Mouse (Mus musculus) midbrain, embryonic 10.5 days (tissue): ENCODE measurements at regions not wholly inside any gene's neighbourhood (a gene's known extent, or its start where the extent isn't known, plus 50 kb on each side); places are given as distances from the start of the nearest gene placed in this dataset.
"Not testable (repeated sequence)": the region's sequence is repeated elsewhere in the genome, so short reads cannot be mapped to it uniquely, and the experiment has no call there.

Experiments used
- DNase-seq: peaks from one replicate; pipeline ENCODE4 v3.0.0-alpha.2; 2017; ENCODE audit warnings: low spot score
- H3K27ac ChIP-seq: fragments of 300-500 bp; sonication (generic); replicated peaks from 2 replicates; pipeline ENCODE4 v1.5.1; 2016; ENCODE audit warnings: mild to moderate bottlenecking
- H3K27me3 ChIP-seq: fragments of 300-500 bp; sonication (generic); 2 replicates; pipeline ENCODE4 v1.6.1; 2016; ENCODE audit warnings: low read depth, mild to moderate bottlenecking; ENCODE audit not compliant: poor library complexity, severe bottlenecking
- H3K36me3 ChIP-seq: fragments of 300-500 bp; sonication (generic); 2 replicates; pipeline ENCODE4 v1.6.1; 2016; ENCODE audit warnings: mild to moderate bottlenecking, moderate library complexity
- H3K4me1 ChIP-seq: fragments of 300-500 bp; sonication (generic); 2 replicates; pipeline ENCODE4 v1.6.1; 2016
- H3K4me3 ChIP-seq: fragments of 300-500 bp; sonication (generic); 2 replicates; pipeline ENCODE4 v1.5.1; 2016; ENCODE audit warnings: mild to moderate bottlenecking, moderate library complexity
- H3K9me3 ChIP-seq: fragments of 300-500 bp; sonication (generic); replicated peaks from 2 replicates; pipeline ENCODE4 v1.6.1; 2016; ENCODE audit warnings: mild to moderate bottlenecking
- WGBS: fragments of 180-500 bp; shearing (Covaris S2); methylation state at CpG from one replicate; pipeline ENCODE4 v1.1.7; 2016; 5-methylcytosine and 5-hydroxymethylcytosine counted together

DNA sequence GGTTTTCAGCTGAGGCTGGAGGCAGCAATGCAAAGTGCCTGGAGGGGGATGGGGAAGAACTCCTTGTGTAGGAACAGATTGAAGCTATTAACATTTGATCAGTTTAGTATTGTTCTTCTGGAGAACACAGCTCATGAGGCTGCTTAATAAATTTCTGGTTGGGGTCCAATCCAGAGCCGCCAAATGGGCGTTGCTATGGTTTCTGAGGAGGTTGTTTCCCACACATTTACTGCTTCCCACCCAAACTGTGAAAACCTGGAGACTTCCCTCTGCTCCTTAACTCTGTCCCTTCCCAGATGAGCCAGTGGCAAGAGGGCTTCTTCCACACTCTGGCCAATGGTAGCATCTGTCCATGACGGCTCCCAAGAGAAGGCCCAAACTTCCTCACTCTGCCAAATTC is 113.2 kb upstream of the Klf4 start:
- Histone ChIP-seq H3K9me3 (no peaks in the 10 kb centered on the region), H3K4me1 (peaks cover 4% of the 10 kb centered on the region), H3K27ac (no peak overlapping the region), H3K4me3 (no peak overlapping the region), H3K27me3 (peaks cover 21% of the 10 kb centered on the region), H3K36me3 (no peaks in the 10 kb centered on the region)
- WGBS = 79% methylated on average over 3 of the region's 3 CpGs
- DNase-seq = no peak

DNA sequence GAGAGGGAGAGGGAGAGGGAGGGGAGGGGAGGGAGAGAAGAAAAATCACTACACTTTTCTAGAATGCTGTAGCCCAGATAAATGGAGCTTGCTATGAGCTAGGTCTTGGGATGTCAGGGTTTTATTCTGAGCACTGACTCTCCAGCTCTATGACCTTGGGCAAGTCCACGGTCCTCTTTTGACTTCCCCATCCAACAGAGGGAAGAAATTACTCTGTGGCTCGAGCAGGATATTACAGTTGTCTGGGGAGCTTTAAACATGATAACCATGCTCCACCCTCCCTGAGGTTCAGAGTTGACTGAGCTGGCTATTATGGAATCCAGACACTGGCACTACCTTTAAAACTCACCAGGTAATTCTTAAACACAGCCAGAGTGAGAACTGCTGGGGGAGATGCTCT is 112.6 kb upstream of the Klf4 start:
- H3K36me3 ChIP-seq = no peaks in the 10 kb centered on the region
- H3K4me3 ChIP-seq = no peak overlapping the region
- no peak for DNase-seq
- H3K9me3 ChIP-seq = no peaks in the 10 kb centered on the region
- peaks cover 15% of the 10 kb centered on the region for H3K27me3 ChIP-seq
- H3K4me1 ChIP-seq = no peaks in the 10 kb centered on the region
- 83% methylated on average over 2 of the region's 2 CpGs for WGBS
- H3K27ac ChIP-seq = no peak overlapping the region

DNA sequence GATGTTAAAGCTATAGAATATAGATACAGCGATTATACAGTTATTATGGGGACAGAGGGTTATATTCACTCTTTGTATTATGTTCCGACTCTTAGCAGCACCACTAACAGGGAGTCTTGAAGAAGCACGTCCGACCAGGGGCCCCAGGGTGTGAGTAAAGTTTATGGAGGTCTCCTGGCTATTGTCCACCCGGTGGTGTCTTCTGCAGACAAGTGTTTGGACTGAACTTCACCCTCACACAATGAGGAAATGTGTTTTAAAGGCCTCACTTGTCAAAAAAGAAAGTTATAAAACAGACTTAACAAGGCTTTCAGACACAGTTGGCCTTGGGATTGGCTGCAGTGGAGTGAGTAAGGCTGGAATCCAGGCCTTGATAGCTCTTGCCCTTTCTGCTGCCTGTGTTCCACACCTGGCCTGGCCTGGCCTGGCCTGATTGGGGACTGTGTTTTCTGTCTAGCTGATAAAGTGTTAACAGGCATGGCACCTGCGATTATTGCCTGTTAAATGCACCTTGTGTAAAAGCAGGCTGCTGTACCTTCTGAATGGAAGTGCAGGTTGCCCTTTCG is 102.8 kb upstream of the Klf4 start:
- 86% methylated on average over 7 of the region's 7 CpGs for WGBS
- Histone ChIP-seq H3K4me3 (no peak overlapping the region), H3K27me3 (no peaks in the 10 kb centered on the region), H3K27ac (no peak overlapping the region), H3K4me1 (no peaks in the 10 kb centered on the region), H3K36me3 (no peaks in the 10 kb centered on the region), H3K9me3 (no peaks in the 10 kb centered on the region)
- DNase-seq = no peak

DNA sequence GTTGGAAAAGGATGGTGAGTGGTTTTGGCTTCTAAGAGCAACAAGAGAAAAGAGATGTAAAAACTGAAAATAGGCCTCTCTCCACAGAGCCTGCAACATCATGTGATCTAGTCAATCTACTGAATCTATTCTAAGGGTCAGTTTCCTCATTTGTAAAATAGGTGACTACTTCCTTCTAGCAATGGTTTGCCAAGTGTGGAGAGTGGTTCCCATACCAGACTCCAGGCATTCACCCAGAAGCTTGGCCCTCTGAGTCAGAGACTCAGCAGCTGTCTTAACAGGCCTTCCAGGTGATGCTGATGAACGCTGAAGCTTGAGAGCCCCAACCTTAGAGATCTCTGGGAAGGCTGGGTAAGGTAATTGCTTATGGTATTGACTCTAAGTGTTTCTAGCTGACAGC is 98.9 kb upstream of the Klf4 start:
- Histone ChIP-seq H3K4me3 (no peak overlapping the region), H3K36me3 (no peaks in the 10 kb centered on the region), H3K9me3 (no peaks in the 10 kb centered on the region), H3K27me3 (no peaks in the 10 kb centered on the region), H3K27ac (no peak overlapping the region), H3K4me1 (no peaks in the 10 kb centered on the region)
- WGBS = 89% methylated on average over 1 of the region's 1 CpGs
- no peak for DNase-seq

GRCm38 (mm10) chr4:55630215-55630614 is 97.9 kb upstream of the Klf4 start:
- 87% methylated on average over 4 of the region's 4 CpGs for WGBS
- not testable (repeated sequence) for H3K4me1 ChIP-seq, H3K36me3 ChIP-seq, H3K27me3 ChIP-seq, DNase-seq, H3K9me3 ChIP-seq, H3K27ac ChIP-seq, H3K4me3 ChIP-seq

- no peak overlapping the region for H3K4me3 ChIP-seq
- H3K4me1 ChIP-seq = no peaks in the 10 kb centered on the region
- no peaks in the 10 kb centered on the region for H3K9me3 ChIP-seq
- WGBS = 89% methylated on average over 9 of the region's 9 CpGs
- H3K36me3 ChIP-seq = no peaks in the 10 kb centered on the region
- peaks cover 9% of the 10 kb centered on the region; the same call in 1 of the 2 replicates for H3K27me3 ChIP-seq
- no peak overlapping the region for H3K27ac ChIP-seq
- DNase-seq = no peak
Observed at GRCm38 (mm10) chr4:55624779-55625178, 92.5 kb upstream of the Klf4 start.

GRCm38 (mm10) chr4:55623151-55623760 is 91.0 kb upstream of the Klf4 start:
- H3K4me1 ChIP-seq = no peaks in the 10 kb centered on the region
- H3K27ac ChIP-seq = no peak overlapping the region
- H3K36me3 ChIP-seq = no peaks in the 10 kb centered on the region
- no peak overlapping the region for H3K4me3 ChIP-seq
- H3K27me3 ChIP-seq = peaks cover 9% of the 10 kb centered on the region; the same call in 1 of the 2 replicates
- no peak for DNase-seq
- 76% methylated on average over 4 of the region's 4 CpGs for WGBS
- no peaks in the 10 kb centered on the region for H3K9me3 ChIP-seq

DNA sequence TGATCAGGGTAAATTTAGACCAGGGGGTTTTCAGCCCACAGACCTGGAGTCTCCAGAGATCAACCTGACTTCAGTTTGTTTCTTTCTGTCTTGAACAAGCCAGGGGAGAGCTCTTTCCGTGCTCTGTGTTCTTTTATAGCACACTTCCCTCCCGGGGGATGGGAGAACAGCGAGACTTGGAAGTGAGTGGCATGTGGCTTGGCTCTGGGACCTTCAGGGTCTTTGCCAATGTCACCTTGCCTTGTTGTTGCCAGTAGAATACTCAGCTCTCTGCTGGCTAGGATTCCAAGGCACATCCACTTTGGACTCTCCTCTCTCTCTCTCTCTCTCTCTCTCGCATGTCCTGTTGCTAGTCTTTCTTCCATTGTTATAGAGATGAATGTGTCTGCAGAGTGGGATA is 90.4 kb upstream of the Klf4 start:
- H3K36me3 ChIP-seq = no peaks in the 10 kb centered on the region
- 82% methylated on average over 4 of the region's 4 CpGs for WGBS
- no peak overlapping the region for H3K4me3 ChIP-seq
- DNase-seq = no peak
- H3K4me1 ChIP-seq = no peaks in the 10 kb centered on the region
- no peak overlapping the region for H3K27ac ChIP-seq
- no peaks in the 10 kb centered on the region for H3K9me3 ChIP-seq
- H3K27me3 ChIP-seq = peaks cover 9% of the 10 kb centered on the region; the same call in 1 of the 2 replicates

- 87% methylated on average over 3 of the region's 3 CpGs for WGBS
Observed at GRCm38 (mm10) chr4:55619891-55620290, 87.6 kb upstream of the Klf4 start.

GRCm38 (mm10) chr4:55615808-55616207 is 83.5 kb upstream of the Klf4 start:
- H3K4me3 ChIP-seq = no peak overlapping the region
- no peak overlapping the region for H3K27ac ChIP-seq
- DNase-seq = no peak
- 81% methylated on average over 6 of the region's 6 CpGs for WGBS
- no peaks in the 10 kb centered on the region for H3K27me3 ChIP-seq
- H3K36me3 ChIP-seq = no peaks in the 10 kb centered on the region
- no peaks in the 10 kb centered on the region for H3K4me1 ChIP-seq
- no peaks in the 10 kb centered on the region for H3K9me3 ChIP-seq

More at GRCm38 (mm10) chr4:55619891-55620290, 87.6 kb upstream of the Klf4 start:
- Histone ChIP-seq H3K4me1 (no peaks in the 10 kb centered on the region), H3K36me3 (no peaks in the 10 kb centered on the region), H3K9me3 (no peaks in the 10 kb centered on the region), H3K27me3 (peaks cover 9% of the 10 kb centered on the region; the same call in 1 of the 2 replicates), H3K4me3 (no peak overlapping the region), H3K27ac (no peak overlapping the region)
- DNase-seq = no peak

DNA sequence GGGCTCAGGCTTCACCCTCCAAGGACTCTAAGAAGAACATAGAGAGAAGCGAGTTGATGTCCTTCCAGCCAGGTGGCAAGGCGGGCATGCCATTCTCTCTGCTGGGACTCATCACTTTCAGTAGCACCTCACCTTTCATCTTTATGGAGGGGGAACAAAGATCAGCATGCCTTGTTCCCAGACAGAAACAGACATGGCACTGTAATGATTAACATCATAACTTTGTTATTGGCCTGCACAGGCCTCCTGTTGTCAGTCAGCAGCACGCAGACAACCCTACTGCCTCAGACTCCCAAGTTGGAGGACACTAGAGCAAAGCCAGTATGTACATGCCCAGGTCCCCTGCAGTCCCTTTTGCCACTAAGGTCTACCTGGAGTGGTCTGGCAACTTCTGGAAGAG is 81.3 kb upstream of the Klf4 start:
- no peak for DNase-seq
- H3K4me3 ChIP-seq = no peak overlapping the region
- no peaks in the 10 kb centered on the region for H3K36me3 ChIP-seq
- 88% methylated on average over 3 of the region's 3 CpGs for WGBS
- no peaks in the 10 kb centered on the region for H3K9me3 ChIP-seq
- H3K4me1 ChIP-seq = no peaks in the 10 kb centered on the region
- H3K27ac ChIP-seq = no peak overlapping the region
- no peaks in the 10 kb centered on the region for H3K27me3 ChIP-seq

GRCm38 (mm10) chr4:55610998-55611397 is 78.7 kb upstream of the Klf4 start:
- Histone ChIP-seq H3K4me1 (no peaks in the 10 kb centered on the region), H3K27ac (no peak overlapping the region), H3K27me3 (no peaks in the 10 kb centered on the region), H3K36me3 (no peaks in the 10 kb centered on the region), H3K4me3 (no peak overlapping the region), H3K9me3 (no peaks in the 10 kb centered on the region)
- 89% methylated on average over 4 of the region's 4 CpGs for WGBS
- no peak for DNase-seq

DNA sequence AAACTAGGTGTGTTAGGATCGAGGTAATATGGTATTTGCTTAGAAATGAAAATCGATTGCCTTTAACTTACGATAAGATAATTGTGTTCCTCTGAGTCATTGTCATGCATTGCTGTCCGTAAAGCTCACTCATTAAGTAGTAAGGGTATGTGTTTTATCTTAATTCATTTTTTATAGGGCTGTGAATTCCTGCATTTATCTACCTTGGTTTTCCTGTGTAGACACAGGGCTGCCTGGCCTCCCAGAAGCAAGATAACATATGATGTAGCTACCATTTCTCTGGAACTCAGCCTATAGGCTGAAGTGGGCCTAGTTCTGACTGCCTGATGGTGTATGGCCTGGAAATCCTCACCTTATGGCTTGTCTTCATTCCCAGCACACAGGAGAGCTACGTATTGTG is 76.9 kb upstream of the Klf4 start:
- WGBS = 87% methylated on average over 5 of the region's 5 CpGs

More for the DNA sequence above, 76.9 kb upstream of the Klf4 start:
- Histone ChIP-seq H3K9me3 (no peaks in the 10 kb centered on the region), H3K4me1 (no peaks in the 10 kb centered on the region), H3K36me3 (no peaks in the 10 kb centered on the region), H3K4me3 (no peak overlapping the region), H3K27ac (no peak overlapping the region), H3K27me3 (no peaks in the 10 kb centered on the region)
- DNase-seq = no peak
